8 mouse cellular contexts compared by ENCODE assay signal in the genomic region with DNA sequence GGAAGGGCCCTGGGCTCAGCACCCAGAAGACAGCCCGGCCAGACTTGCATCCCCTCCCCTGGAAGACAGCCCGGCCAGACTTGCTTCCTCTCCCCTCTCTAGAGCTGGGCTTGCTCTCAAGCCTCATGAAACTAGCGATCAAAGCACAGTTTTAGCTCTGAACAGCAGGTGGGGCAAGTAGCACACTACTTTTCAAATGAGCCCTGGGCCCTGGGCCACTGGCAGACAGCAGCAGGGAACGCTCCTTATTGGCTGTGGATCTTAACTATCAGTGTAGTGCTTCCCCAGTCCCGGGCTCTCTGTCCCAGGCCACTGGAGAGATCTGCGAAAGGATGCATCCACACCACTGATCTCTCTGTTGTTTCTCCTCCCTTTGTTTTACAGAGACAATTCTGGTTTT. TPM values are rescaled to one million over a fixed set of nuclear protein-coding genes. Genes with fewer than 3 reads are reported as not detected.
DNase-seq lines count a peak whose midpoint lies in the region; ATAC-seq lines count a peak whose summit lies in the region.

No protein-coding gene starts in this region.

- peak; percentile 96 for ATAC-seq in inflammation-experienced regulatory T-cells, adult 6 months

- DNase-seq in adrenal gland, adult 18-20 months (ENCODE audit: low spot score in 2 of 2) = peak; percentile 47 to 49
- DNase-seq in embryo, embryonic 10.5 days (ENCODE audit: low spot score) = peak; percentile 88
- peak; percentile 82 for DNase-seq in gastrocnemius, postnatal 14 days
- DNase-seq in left cerebral cortex, postnatal 10 days (ENCODE audit: extremely low spot score in 1 of 2, low spot score in 2 of 2) = peak; percentile 76 to 77
- peak; percentile 73 for DNase-seq in mesoderm, embryonic 11.5 days (ENCODE audit: low read depth, low spot score)
- peak; percentile 60 to 70 for DNase-seq in right cerebral cortex, postnatal 36 days (ENCODE audit: low spot score in 2 of 2)
- peak; percentile 59 for DNase-seq in yolk sac, embryonic 10.5 days (ENCODE audit: low spot score)

- intact Hi-C loops in gastrocnemius, postnatal 14 days (cut with DNase I; ENCODE audit: low total_unique reads) = loop anchor here (10.0 kb wide), 1 partner anchor 264 kb away; no protein-coding TSS in a partner anchor
- intact Hi-C loops in left cerebral cortex, postnatal 10 days (cut with DNase I) = loop anchor here (5.0 to 10.0 kb wide), 2 partner anchors 266 to 804 kb away; no protein-coding TSS in a partner anchor

RNA-seq across cellular contexts. Expression of a gene that starts 8.4 kb away (rescaled TPM):
- total RNA-seq in adrenal gland, adult 18-20 months (2021) = 10 to 100 TPM; 17.9 to 19.6 TPM
- total RNA-seq in gastrocnemius, postnatal 14 days (2021) = 10 to 100 TPM; 15.8 to 23.6 TPM
- polyA plus RNA-seq in inflammation-experienced regulatory T-cells, adult 6 months (2017; shearing (Covaris generic)) = 10 to 100 TPM in 2 of 3 experiments, 1 to 10 TPM in 1; 7.2 to 22.2 (median 12.3) TPM
- total RNA-seq in left cerebral cortex, postnatal 10 days (2021) = 10 to 100 TPM in 1 of 2 experiments, 1 to 10 TPM in 1; 9.6 to 11.4 TPM

RNA-seq across cellular contexts. Expression of a gene that starts 20.6 kb away (rescaled TPM):
- not detected for total RNA-seq in adrenal gland, adult 18-20 months (2021)
- not detected for total RNA-seq in gastrocnemius, postnatal 14 days (2021)
- not detected for polyA plus RNA-seq in inflammation-experienced regulatory T-cells, adult 6 months (2017; shearing (Covaris generic))
- 1 to 10 TPM; 1.8 to 3.1 TPM for total RNA-seq in left cerebral cortex, postnatal 10 days (2021)

RNA-seq across cellular contexts. Expression of a gene that starts 46.4 kb away (rescaled TPM):
- 10 to 100 TPM; 31.2 to 33.8 TPM for total RNA-seq in adrenal gland, adult 18-20 months (2021)
- 10 to 100 TPM; 12.3 to 12.8 TPM for total RNA-seq in gastrocnemius, postnatal 14 days (2021)
- 10 to 100 TPM; 12.9 to 18.2 (median 13.3) TPM for polyA plus RNA-seq in inflammation-experienced regulatory T-cells, adult 6 months (2017; shearing (Covaris generic))
- 10 to 100 TPM; 37.5 to 38.2 TPM for total RNA-seq in left cerebral cortex, postnatal 10 days (2021)

Comparison
In these comparisons a context has a peak if more than half of its experiments do, and no peak if none do; other contexts are left out.
1. Peak in every context shown above with its lines: DNase-seq and ATAC-seq.